Mouse (Mus musculus) C2C12 (cell line): ENCODE data around the gene Slc39a2. TPM values are rescaled to one million over a fixed set of nuclear protein-coding genes. Genes with fewer than 3 reads are reported as not detected.
A peak's percentile ranks its signal among the peaks of the same experiment; 100 is the strongest.
"Not testable (repeated sequence)": the region's sequence is repeated elsewhere in the genome, so short reads cannot be mapped to it uniquely, and the experiment has no call there.

Experiments
- H3K27me3 ChIP-seq: one replicate; pipeline ENCODE4 v1.6.1; 2011; ENCODE audit not compliant: control insufficient read depth, insufficient read depth, insufficient read length
- H3K36me3 ChIP-seq: one replicate; pipeline ENCODE4 v1.6.1; 2011; ENCODE audit not compliant: control insufficient read depth, insufficient read depth
- H3K4me3 ChIP-seq: one replicate; pipeline ENCODE4 v1.5.1; 2011; ENCODE audit warnings: mild to moderate bottlenecking, control low read depth; ENCODE audit not compliant: poor library complexity, insufficient read depth, severe bottlenecking
- H3K79me2 ChIP-seq: one replicate; pipeline ENCODE4 v1.6.1; 2011; ENCODE audit not compliant: control insufficient read depth, insufficient read depth
- H3K79me3 ChIP-seq: one replicate; pipeline ENCODE4 v1.6.1; 2011; ENCODE audit warnings: low read depth, control low read depth
- H3ac ChIP-seq: one replicate; pipeline ENCODE3; 2011; ENCODE audit warnings: low read depth; ENCODE audit not compliant: control insufficient read depth, insufficient read length
- CEBPB ChIP-seq: IDR thresholded peaks from one replicate; pipeline ENCODE4 v1.6.1; 2011; ENCODE audit warnings: low read depth, mild to moderate bottlenecking, control low read depth, moderate library complexity
- CTCF ChIP-seq: IDR thresholded peaks from one replicate; pipeline ENCODE4 v1.5.1; 2011; ENCODE audit not compliant: control insufficient read depth, insufficient read depth, insufficient read length
- FOSL1 ChIP-seq: IDR thresholded peaks from one replicate; pipeline ENCODE4 v1.8.0; 2011; ENCODE audit warnings: mild to moderate bottlenecking, low read length; ENCODE audit not compliant: poor library complexity, insufficient read depth, severe bottlenecking
- MAX ChIP-seq: IDR thresholded peaks from one replicate; pipeline ENCODE4 v1.6.1; 2011; ENCODE audit warnings: mild to moderate bottlenecking, control low read depth
- MYOD1 ChIP-seq: IDR thresholded peaks from one replicate; pipeline ENCODE4 v1.6.1; 2011; ENCODE audit warnings: low read depth; ENCODE audit not compliant: control insufficient read depth, insufficient read length
- MYOG ChIP-seq: IDR thresholded peaks from one replicate; pipeline ENCODE4 v1.6.1; 2011; ENCODE audit not compliant: control insufficient read depth, insufficient read length; ENCODE audit errors: extremely low read depth
- USF1 ChIP-seq: IDR thresholded peaks from one replicate; pipeline ENCODE4 v1.6.1; 2011; ENCODE audit warnings: low read depth, mild to moderate bottlenecking, control low read depth, moderate library complexity
- polyA plus RNA-seq: library from polyadenylated mRNA; unstranded; fragments of >200 nt; fragmentation: generic; extraction: Trizol; gene quantifications from one replicate; pipeline ENCODE4 v1.2.1, GENCODE M21; 2012; ENCODE audit warnings: missing spikeins

Slc39a2 gene
- polyA plus RNA-seq, 1 experiment, result 0.08 TPM

GRCm38 (mm10) chr14:51923492-51923891, 30.8 kb downstream of the Slc39a2 start:
- H3K79me2 ChIP-seq, result no peaks in the 10 kb centered on the region
- no peak for TF ChIP-seq USF1
- no peak for TF ChIP-seq CTCF
- H3K36me3 ChIP-seq, result no peaks in the 10 kb centered on the region
- no peak overlapping the region for H3ac ChIP-seq
- no peak overlapping the region for H3K4me3 ChIP-seq
- H3K79me3 ChIP-seq, result no peaks in the 10 kb centered on the region
- H3K27me3 ChIP-seq, result peaks cover 6% of the 10 kb centered on the region

DNA sequence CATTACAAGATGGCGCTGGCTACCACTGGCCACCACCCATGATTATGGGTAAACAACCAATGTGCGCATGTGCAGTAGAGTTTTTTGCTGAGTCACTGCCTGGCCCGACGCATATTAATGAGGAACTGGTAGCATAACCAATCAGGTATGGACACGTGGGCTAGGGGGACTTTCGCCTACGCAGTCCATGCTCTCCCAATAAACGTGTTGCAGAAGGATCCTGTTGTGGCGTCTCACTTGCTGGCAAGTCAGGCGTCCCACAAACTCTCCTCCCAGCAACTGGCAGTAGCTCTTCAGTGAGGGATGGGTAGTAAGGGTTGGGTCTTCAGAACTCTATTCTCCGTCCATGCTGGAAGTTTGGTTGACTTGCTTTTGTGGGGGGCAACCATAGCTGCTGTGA, 34.2 kb downstream of the Slc39a2 start:
- H3K79me3 ChIP-seq, H3K79me2 ChIP-seq, H3K27me3 ChIP-seq, H3K4me3 ChIP-seq, H3K36me3 ChIP-seq, H3ac ChIP-seq: not testable (repeated sequence)

DNA sequence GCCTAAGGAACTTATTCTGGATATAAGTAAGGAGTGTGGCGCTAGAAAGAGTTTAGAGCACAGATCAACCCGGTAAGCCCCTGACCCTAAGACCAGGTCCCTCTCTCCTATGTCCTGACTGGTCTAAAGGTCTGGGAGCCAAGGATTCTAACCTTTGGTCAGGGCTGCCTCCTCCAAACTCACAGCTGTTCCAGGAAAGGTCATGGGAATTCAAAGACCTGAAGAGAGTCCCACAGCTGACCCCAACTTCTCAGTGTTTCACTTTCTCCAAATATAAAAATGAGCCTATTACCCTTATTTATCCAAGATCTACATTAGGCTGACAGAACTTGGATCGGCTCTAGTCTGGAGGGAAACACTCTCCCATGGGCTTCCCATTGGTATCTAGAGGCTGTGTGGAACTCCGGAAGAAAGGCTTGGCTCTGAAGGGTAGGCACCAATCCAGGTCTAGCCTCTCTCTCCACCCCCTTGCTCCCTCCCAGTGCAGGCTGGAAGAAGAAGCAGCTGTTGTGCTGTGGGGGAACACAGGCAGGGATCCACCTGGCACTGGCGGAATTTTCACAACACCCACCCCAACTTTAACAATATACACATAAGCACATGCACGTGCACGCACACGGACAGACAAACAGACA, 36.7 kb downstream of the Slc39a2 start:
- no peaks in the 10 kb centered on the region for H3K36me3 ChIP-seq
- H3K79me3 ChIP-seq, result no peaks in the 10 kb centered on the region
- no peaks in the 10 kb centered on the region for H3K27me3 ChIP-seq
- no peak for TF ChIP-seq USF1
- TF ChIP-seq FOSL1, result no peak
- no peak for TF ChIP-seq MYOD1
- TF ChIP-seq CTCF, result no peak
- TF ChIP-seq MAX, result no peak
- TF ChIP-seq CEBPB, result no peak
- no peak for TF ChIP-seq MYOG
- H3K79me2 ChIP-seq, result no peaks in the 10 kb centered on the region
- no peak overlapping the region for H3K4me3 ChIP-seq
- no peak overlapping the region for H3ac ChIP-seq

DNA sequence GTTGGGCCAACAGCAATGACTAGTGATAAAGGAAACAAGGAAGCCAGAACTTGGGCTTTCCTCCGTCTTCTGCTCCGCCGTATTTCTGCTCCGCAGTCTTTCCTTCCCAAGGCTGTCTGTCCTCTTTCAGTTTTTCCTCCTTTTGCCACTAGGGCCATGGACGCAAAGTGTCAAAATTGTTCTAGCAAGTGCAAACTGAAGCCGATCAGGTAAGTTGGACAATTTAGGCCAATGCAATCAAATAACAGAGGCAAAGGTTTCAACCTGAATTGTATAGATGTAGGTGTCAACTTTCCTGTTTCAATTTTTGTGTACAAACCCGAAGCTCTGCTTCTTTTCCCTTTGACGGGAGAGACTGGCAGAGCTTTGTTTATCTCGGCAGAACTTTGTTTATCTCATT, 37.3 kb downstream of the Slc39a2 start:
- Histone ChIP-seq H3K79me2 (no peaks in the 10 kb centered on the region), H3K79me3 (no peaks in the 10 kb centered on the region), H3K27me3 (no peaks in the 10 kb centered on the region), H3ac (no peak overlapping the region), H3K36me3 (no peaks in the 10 kb centered on the region), H3K4me3 (no peak overlapping the region)
- TF ChIP-seq MYOD1 (no peak), USF1 (no peak), CTCF (no peak), MAX (no peak), MYOG (no peak), CEBPB (no peak), FOSL1 (no peak)

GRCm38 (mm10) chr14:51930824-51931223, 38.1 kb downstream of the Slc39a2 start:
- TF ChIP-seq MYOG, result no peak
- TF ChIP-seq FOSL1, result no peak
- no peak for TF ChIP-seq MAX
- TF ChIP-seq USF1, result no peak
- TF ChIP-seq CTCF, result peak; percentile 15
- TF ChIP-seq MYOD1, result no peak
- no peak for TF ChIP-seq CEBPB
- no peaks in the 10 kb centered on the region for H3K79me3 ChIP-seq
- no peaks in the 10 kb centered on the region for H3K36me3 ChIP-seq
- H3ac ChIP-seq, result no peak overlapping the region
- H3K4me3 ChIP-seq, result no peak overlapping the region
- no peaks in the 10 kb centered on the region for H3K79me2 ChIP-seq
- no peaks in the 10 kb centered on the region for H3K27me3 ChIP-seq

DNA sequence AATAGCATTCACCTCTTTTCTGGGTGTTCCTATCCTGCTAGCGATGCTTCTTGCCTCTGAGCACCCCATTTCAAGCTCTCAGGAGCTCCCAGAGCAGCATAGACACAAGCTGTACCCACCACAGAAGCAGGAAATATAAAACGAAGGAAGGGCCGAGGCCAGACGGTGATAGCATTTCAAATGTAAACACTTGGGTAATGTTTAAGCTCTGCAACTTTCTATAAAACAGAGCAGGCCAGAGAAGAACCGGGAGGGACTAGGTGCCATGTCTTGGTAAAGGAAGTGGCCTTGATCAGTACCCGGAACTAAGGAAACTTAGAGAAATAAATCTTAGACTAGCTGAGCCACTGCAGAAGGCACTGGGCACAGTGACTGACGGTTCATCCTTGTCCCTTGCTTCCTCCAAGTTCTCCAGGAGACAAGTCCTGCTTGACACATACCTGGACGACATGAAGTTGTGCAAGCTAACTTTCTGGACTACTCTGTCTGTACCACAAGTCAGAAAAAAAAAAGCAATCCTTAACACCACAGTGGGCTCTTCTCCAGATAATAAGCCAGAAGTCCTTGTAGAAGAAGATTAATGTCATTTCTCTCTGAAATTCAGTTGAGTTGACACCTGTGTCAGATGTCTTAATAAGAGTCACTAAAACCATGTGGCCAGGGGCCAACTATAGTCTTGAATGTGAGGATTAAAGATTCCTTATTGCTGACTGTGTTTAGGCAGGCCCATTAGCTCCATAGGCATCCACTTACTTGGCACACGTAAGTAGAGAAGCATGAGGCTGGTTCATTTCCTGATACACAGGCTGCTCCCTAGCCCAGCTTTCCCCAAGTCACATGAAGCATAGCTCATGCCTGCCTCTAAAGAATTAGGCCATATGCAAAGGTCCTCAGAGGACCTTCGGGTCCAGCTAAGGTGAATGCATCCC, 39.7 kb downstream of the Slc39a2 start:
- H3K79me2 ChIP-seq, result no peaks in the 10 kb centered on the region
- TF ChIP-seq MYOG (no peak), MYOD1 (no peak), FOSL1 (no peak), CEBPB (no peak), CTCF (no peak)
- no peak overlapping the region for H3K4me3 ChIP-seq
- no peaks in the 10 kb centered on the region for H3K79me3 ChIP-seq
- no peaks in the 10 kb centered on the region for H3K36me3 ChIP-seq
- H3K27me3 ChIP-seq, result no peaks in the 10 kb centered on the region
- H3ac ChIP-seq, result no peak overlapping the region
